Mouse (Mus musculus): ENCODE results near the gene Eef1g.

DNA sequence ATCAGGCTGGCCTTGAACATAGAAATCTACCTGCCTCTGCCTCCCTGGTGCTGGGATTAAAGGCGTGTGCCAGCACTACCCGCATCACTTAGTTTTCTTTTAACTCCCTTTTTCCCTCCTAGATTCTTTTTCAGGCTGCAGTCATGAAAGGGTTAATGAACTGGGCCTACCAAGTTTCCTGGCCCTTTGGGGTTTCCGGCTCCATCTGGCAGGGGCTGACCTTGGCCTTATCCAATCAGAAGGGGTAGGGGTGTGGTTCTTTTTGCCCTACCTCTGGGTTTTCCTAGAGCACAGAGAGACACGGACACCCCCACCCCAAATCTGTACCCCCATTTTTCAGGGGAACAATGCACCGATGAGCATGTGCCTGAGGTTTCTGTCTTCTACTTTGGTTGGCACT is 22.1 kb upstream of the Eef1g start:
- TF ChIP-seq TCF12 (IDR thresholded peaks at IDR 0.05; ENCODE audit: insufficient read depth, poor library complexity, severe bottlenecking), result no peak
- no peak for TF ChIP-seq POLR2A (IDR thresholded peaks at IDR 0.05; ENCODE audit: insufficient read length, low read depth)
- no peak for TF ChIP-seq MAX (IDR thresholded peaks at IDR 0.05; ENCODE audit: low read depth)
- TF ChIP-seq TCF3 (IDR thresholded peaks at IDR 0.05; ENCODE audit: insufficient read length, low read depth), result no peak
- no peak for TF ChIP-seq POLR2AphosphoS2 (IDR thresholded peaks at IDR 0.05; ENCODE audit: insufficient read length, low read depth)
- TF ChIP-seq CEBPB (IDR thresholded peaks at IDR 0.05; ENCODE audit: insufficient read depth, poor library complexity, severe bottlenecking), result no peak
- TF ChIP-seq USF1 (IDR thresholded peaks at IDR 0.05; ENCODE audit: low read depth), result no peak
- TF ChIP-seq E2F4 (IDR thresholded peaks at IDR 0.05; ENCODE audit: insufficient read depth), result no peak

All from myocyte (in vitro differentiated cells).